Mouse (Mus musculus): ENCODE results near the gene Epb41l4b. TPM values are rescaled to one million over a fixed set of nuclear protein-coding genes. Genes with fewer than 3 reads are reported as not detected.

The Epb41l4b gene
- polyA plus RNA-seq, 1 experiment from 2014 or later: 0.92 TPM

- DNase-seq (ENCODE audit: low spot score): no peak
- Histone ChIP-seq H3K4me1 (replicated peaks) (peaks cover 37% of the 10 kb centered on the region), H3K27ac (peak overlapping the region; percentile 62; the same call in 1 of the 2 replicates), H3K4me3 (no peak overlapping the region), H3K9me3 (no peaks in the 10 kb centered on the region), H3K27me3 (ENCODE audit: insufficient read depth, poor library complexity, severe bottlenecking) (no peaks in the 10 kb centered on the region), H3K36me3 (no peaks in the 10 kb centered on the region)
- WGBS: 56% methylated on average over 12 of the region's 12 CpGs
Measured at GRCm38 (mm10) chr4:57166922-57167870, 24.0 kb upstream of the Epb41l4b start.

- 52% methylated on average over 3 of the region's 3 CpGs for WGBS
- no peak for DNase-seq (ENCODE audit: low spot score)
- no peak overlapping the region for H3K4me3 ChIP-seq
- H3K27me3 ChIP-seq (ENCODE audit: insufficient read depth, poor library complexity, severe bottlenecking): no peaks in the 10 kb centered on the region
- 0 out of 2 replicates have a peak overlapping the region, but pooled peaks have one; percentile 13 for H3K27ac ChIP-seq
- no peaks in the 10 kb centered on the region for H3K9me3 ChIP-seq
- H3K4me1 ChIP-seq (replicated peaks): peaks cover 34% of the 10 kb centered on the region
- no peaks in the 10 kb centered on the region for H3K36me3 ChIP-seq
Measured at GRCm38 (mm10) chr4:57165654-57166053, 22.4 kb upstream of the Epb41l4b start.

- Histone ChIP-seq H3K36me3 (no peaks in the 10 kb centered on the region), H3K9me3 (no peaks in the 10 kb centered on the region), H3K4me1 (replicated peaks) (peaks cover 40% of the 10 kb centered on the region), H3K4me3 (no peak overlapping the region), H3K27ac (no peak overlapping the region), H3K27me3 (ENCODE audit: insufficient read depth, poor library complexity, severe bottlenecking) (no peaks in the 10 kb centered on the region)
- no peak for DNase-seq (ENCODE audit: low spot score)
- WGBS: 88% methylated on average over 9 of the region's 9 CpGs
Measured at GRCm38 (mm10) chr4:57164578-57165210, 21.5 kb upstream of the Epb41l4b start.

- Histone ChIP-seq H3K4me1 (replicated peaks) (peaks cover 40% of the 10 kb centered on the region), H3K36me3 (no peaks in the 10 kb centered on the region), H3K4me3 (no peak overlapping the region), H3K27me3 (ENCODE audit: insufficient read depth, poor library complexity, severe bottlenecking) (no peaks in the 10 kb centered on the region), H3K27ac (no peak overlapping the region), H3K9me3 (no peaks in the 10 kb centered on the region)
- DNase-seq (ENCODE audit: low spot score): no peak
- 33% methylated on average over 10 of the region's 10 CpGs for WGBS
Measured at GRCm38 (mm10) chr4:57162789-57163722, 19.8 kb upstream of the Epb41l4b start.

- 87% methylated on average over 7 of the region's 7 CpGs for WGBS
- Histone ChIP-seq H3K4me1 (replicated peaks) (peaks cover 28% of the 10 kb centered on the region), H3K36me3 (no peaks in the 10 kb centered on the region), H3K9me3 (no peaks in the 10 kb centered on the region), H3K27me3 (ENCODE audit: insufficient read depth, poor library complexity, severe bottlenecking) (no peaks in the 10 kb centered on the region), H3K27ac (no peak overlapping the region), H3K4me3 (no peak overlapping the region)
- no peak for DNase-seq (ENCODE audit: low spot score)
Measured at GRCm38 (mm10) chr4:57160571-57160970, 17.3 kb upstream of the Epb41l4b start.

- 79% methylated on average over 8 of the region's 8 CpGs for WGBS
- peaks cover 3% of the 10 kb centered on the region; the same call in 1 of the 2 replicates for H3K27me3 ChIP-seq (ENCODE audit: insufficient read depth, poor library complexity, severe bottlenecking)
Measured at GRCm38 (mm10) chr4:57156549-57157169, 13.4 kb upstream of the Epb41l4b start.

GRCm38 (mm10) chr4:57153838-57154237, 10.6 kb upstream of the Epb41l4b start:
- Histone ChIP-seq H3K27ac (peak overlapping the region; percentile 79), H3K9me3 (no peaks in the 10 kb centered on the region), H3K36me3 (no peaks in the 10 kb centered on the region), H3K4me1 (replicated peaks) (peaks cover 21% of the 10 kb centered on the region), H3K27me3 (ENCODE audit: insufficient read depth, poor library complexity, severe bottlenecking) (peaks cover 3% of the 10 kb centered on the region; the same call in 1 of the 2 replicates), H3K4me3 (peak overlapping the region; percentile 28)
- 41% methylated on average over 8 of the region's 8 CpGs for WGBS
- peak; percentile 36 for DNase-seq (ENCODE audit: low spot score)

More at GRCm38 (mm10) chr4:57156549-57157169, 13.4 kb upstream of the Epb41l4b start:
- no peak overlapping the region for H3K4me3 ChIP-seq
- H3K4me1 ChIP-seq (replicated peaks): peaks cover 29% of the 10 kb centered on the region
- peak overlapping the region; percentile 13; the same call in 1 of the 2 replicates for H3K27ac ChIP-seq
- H3K9me3 ChIP-seq: no peaks in the 10 kb centered on the region
- no peaks in the 10 kb centered on the region for H3K36me3 ChIP-seq
- no peak for DNase-seq (ENCODE audit: low spot score)

GRCm38 (mm10) chr4:57153068-57153835, 10.0 kb upstream of the Epb41l4b start:
- peak; percentile 42 for DNase-seq (ENCODE audit: low spot score)
- H3K27ac ChIP-seq: peak overlapping the region; percentile 79
- no peaks in the 10 kb centered on the region for H3K9me3 ChIP-seq
- H3K4me3 ChIP-seq: peak overlapping the region; percentile 28
- peaks cover 21% of the 10 kb centered on the region for H3K4me1 ChIP-seq (replicated peaks)
- H3K27me3 ChIP-seq (ENCODE audit: insufficient read depth, poor library complexity, severe bottlenecking): peaks cover 3% of the 10 kb centered on the region; the same call in 1 of the 2 replicates
- WGBS: 6% methylated on average over 9 of the region's 9 CpGs
- no peaks in the 10 kb centered on the region for H3K36me3 ChIP-seq

- H3K27me3 ChIP-seq (ENCODE audit: insufficient read depth, poor library complexity, severe bottlenecking): peaks cover 18% of the 10 kb centered on the region
Measured at GRCm38 (mm10) chr4:57148182-57148581, 4.9 kb upstream of the Epb41l4b start.

GRCm38 (mm10) chr4:57142374-57143025, 737 bp downstream of the Epb41l4b start:
- H3K4me1 ChIP-seq (replicated peaks): peaks cover 41% of the 10 kb centered on the region
- DNase-seq (ENCODE audit: low spot score): peak; percentile 53
- peak overlapping the region; percentile 64; the same call in 1 of the 2 replicates for H3K27ac ChIP-seq
- peak overlapping the region; percentile 72 for H3K4me3 ChIP-seq
- WGBS: 1% methylated on average over 43 of the region's 43 CpGs
- H3K9me3 ChIP-seq: no peaks in the 10 kb centered on the region
- H3K36me3 ChIP-seq: no peaks in the 10 kb centered on the region
- H3K27me3 ChIP-seq (ENCODE audit: insufficient read depth, poor library complexity, severe bottlenecking): peaks cover 68% of the 10 kb centered on the region

More at GRCm38 (mm10) chr4:57148182-57148581, 4.9 kb upstream of the Epb41l4b start:
- Histone ChIP-seq H3K4me3 (no peak overlapping the region), H3K4me1 (replicated peaks) (peaks cover 14% of the 10 kb centered on the region), H3K9me3 (no peaks in the 10 kb centered on the region), H3K27ac (no peak overlapping the region), H3K36me3 (no peaks in the 10 kb centered on the region)
- no peak for DNase-seq (ENCODE audit: low spot score)
- WGBS: 69% methylated on average over 3 of the region's 3 CpGs

- peaks cover 70% of the 10 kb centered on the region for H3K27me3 ChIP-seq (ENCODE audit: insufficient read depth, poor library complexity, severe bottlenecking)
- peak; percentile 51 for DNase-seq (ENCODE audit: low spot score)
- H3K36me3 ChIP-seq: no peaks in the 10 kb centered on the region
- peaks cover 43% of the 10 kb centered on the region for H3K4me1 ChIP-seq (replicated peaks)
- H3K9me3 ChIP-seq: no peaks in the 10 kb centered on the region
- peak overlapping the region; percentile 72 for H3K4me3 ChIP-seq
- 3% methylated on average over 26 of the region's 26 CpGs for WGBS
- H3K27ac ChIP-seq: no peak overlapping the region
Measured at GRCm38 (mm10) chr4:57141908-57142361, 1.3 kb downstream of the Epb41l4b start.

Data from hindbrain, embryonic 10.5 days (tissue).